Mouse (Mus musculus): ENCODE data around the gene Kxd1. TPM values are rescaled to one million over a fixed set of nuclear protein-coding genes. Genes with fewer than 3 reads are reported as not detected.
A peak's percentile ranks its signal among the peaks of the same experiment; 100 is the strongest.

Kxd1 gene
- polyA plus RNA-seq, 1 experiment from 2014 or later: 28.9 TPM

GRCm38 (mm10) chr8:70561357-70561756 is 33.6 kb upstream of the Kxd1 start:
- Histone ChIP-seq H3K9ac (0 out of 2 replicates have a peak overlapping the region, but pooled peaks have one; percentile 9), H3K4me1 (replicated peaks) (peaks cover 97% of the 10 kb centered on the region), H3K4me2 (no peak overlapping the region), H3K27ac (replicated peaks) (peak overlapping the region; percentile 64), H3K27me3 (no peaks in the 10 kb centered on the region), H3K4me3 (replicated peaks) (no peak overlapping the region), H3K36me3 (replicated peaks) (peaks cover 8% of the 10 kb centered on the region; the same call in 1 of the 2 replicates), H3K9me3 (replicated peaks) (no peaks in the 10 kb centered on the region)
- 27% methylated on average over 4 of the region's 4 CpGs for WGBS (ENCODE audit: insufficient replicate concordance)
- no peak for ATAC-seq (ENCODE audit: insufficient read depth)

- Histone ChIP-seq H3K9me3 (replicated peaks) (no peaks in the 10 kb centered on the region), H3K36me3 (replicated peaks) (peaks cover 8% of the 10 kb centered on the region; the same call in 1 of the 2 replicates), H3K27ac (replicated peaks) (peak overlapping the region; percentile 64), H3K4me1 (replicated peaks) (peaks cover 99% of the 10 kb centered on the region), H3K4me3 (replicated peaks) (no peak overlapping the region), H3K9ac (no peak overlapping the region), H3K27me3 (no peaks in the 10 kb centered on the region), H3K4me2 (no peak overlapping the region)
- no peak for ATAC-seq (ENCODE audit: insufficient read depth)
- 52% methylated on average over 3 of the region's 3 CpGs for WGBS (ENCODE audit: insufficient replicate concordance)
These were observed 32.8 kb upstream of the Kxd1 start for GRCm38 (mm10) chr8:70560564-70560963.

GRCm38 (mm10) chr8:70560096-70560495 is 32.3 kb upstream of the Kxd1 start:
- Histone ChIP-seq H3K9me3 (replicated peaks) (no peaks in the 10 kb centered on the region), H3K27ac (replicated peaks) (0 out of 2 replicates have a peak overlapping the region, but pooled peaks have one; percentile 64), H3K9ac (no peak overlapping the region), H3K27me3 (no peaks in the 10 kb centered on the region), H3K36me3 (replicated peaks) (peaks cover 8% of the 10 kb centered on the region; the same call in 1 of the 2 replicates), H3K4me2 (no peak overlapping the region), H3K4me3 (replicated peaks) (no peak overlapping the region), H3K4me1 (replicated peaks) (peaks cover 98% of the 10 kb centered on the region)
- ATAC-seq (ENCODE audit: insufficient read depth): no peak
- WGBS (ENCODE audit: insufficient replicate concordance): 39% methylated on average over 2 of the region's 2 CpGs

- Histone ChIP-seq H3K4me2 (no peak overlapping the region), H3K27me3 (no peaks in the 10 kb centered on the region), H3K4me3 (replicated peaks) (no peak overlapping the region), H3K4me1 (replicated peaks) (peaks cover 96% of the 10 kb centered on the region), H3K36me3 (replicated peaks) (peaks cover 8% of the 10 kb centered on the region; the same call in 1 of the 2 replicates), H3K9me3 (replicated peaks) (no peaks in the 10 kb centered on the region), H3K27ac (replicated peaks) (peak overlapping the region; percentile 53; the same call in 1 of the 2 replicates), H3K9ac (no peak overlapping the region)
- WGBS (ENCODE audit: insufficient replicate concordance): 56% methylated on average over 3 of the region's 3 CpGs
- no peak for ATAC-seq (ENCODE audit: insufficient read depth)
These were observed 31.2 kb upstream of the Kxd1 start for GRCm38 (mm10) chr8:70558983-70559382.

- Histone ChIP-seq H3K4me3 (replicated peaks) (no peak overlapping the region), H3K36me3 (replicated peaks) (peaks cover 8% of the 10 kb centered on the region; the same call in 1 of the 2 replicates), H3K4me1 (replicated peaks) (peaks cover 97% of the 10 kb centered on the region), H3K27ac (replicated peaks) (peak overlapping the region; percentile 53; the same call in 1 of the 2 replicates), H3K4me2 (no peak overlapping the region), H3K9ac (no peak overlapping the region), H3K9me3 (replicated peaks) (no peaks in the 10 kb centered on the region), H3K27me3 (no peaks in the 10 kb centered on the region)
- 15% methylated on average over 4 of the region's 4 CpGs for WGBS (ENCODE audit: insufficient replicate concordance)
- no peak for ATAC-seq (ENCODE audit: insufficient read depth)
These were observed 30.6 kb upstream of the Kxd1 start for GRCm38 (mm10) chr8:70558334-70558733.

GRCm38 (mm10) chr8:70555079-70555747 is 27.5 kb upstream of the Kxd1 start:
- peaks cover 7% of the 10 kb centered on the region; the same call in 1 of the 2 replicates for H3K36me3 ChIP-seq (replicated peaks)
- H3K9ac ChIP-seq: no peak overlapping the region
- no peaks in the 10 kb centered on the region for H3K9me3 ChIP-seq (replicated peaks)
- H3K27ac ChIP-seq (replicated peaks): peak overlapping the region; percentile 77
- H3K4me2 ChIP-seq: no peak overlapping the region; the same call in 1 of the 2 replicates
- WGBS (ENCODE audit: insufficient replicate concordance): 59% methylated on average over 4 of the region's 4 CpGs
- ATAC-seq (ENCODE audit: insufficient read depth): peak; percentile 51
- H3K27me3 ChIP-seq: no peaks in the 10 kb centered on the region
- no peak overlapping the region for H3K4me3 ChIP-seq (replicated peaks)
- peaks cover 93% of the 10 kb centered on the region for H3K4me1 ChIP-seq (replicated peaks)

GRCm38 (mm10) chr8:70553740-70554139 is 26.0 kb upstream of the Kxd1 start:
- H3K27ac ChIP-seq (replicated peaks): peak overlapping the region; percentile 77; the same call in 1 of the 2 replicates
- peaks cover 91% of the 10 kb centered on the region for H3K4me1 ChIP-seq (replicated peaks)

GRCm38 (mm10) chr8:70552836-70553235 is 25.1 kb upstream of the Kxd1 start:
- H3K27ac ChIP-seq (replicated peaks): 0 out of 2 replicates have a peak overlapping the region, but pooled peaks have one; percentile 1
- H3K4me3 ChIP-seq (replicated peaks): no peak overlapping the region
- peaks cover 7% of the 10 kb centered on the region; the same call in 1 of the 2 replicates for H3K36me3 ChIP-seq (replicated peaks)
- ATAC-seq (ENCODE audit: insufficient read depth): no peak
- no peaks in the 10 kb centered on the region for H3K27me3 ChIP-seq
- no peak overlapping the region for H3K9ac ChIP-seq
- no peak overlapping the region for H3K4me2 ChIP-seq
- WGBS (ENCODE audit: insufficient replicate concordance): 20% methylated on average over 1 of the region's 1 CpGs
- no peaks in the 10 kb centered on the region for H3K9me3 ChIP-seq (replicated peaks)
- peaks cover 91% of the 10 kb centered on the region for H3K4me1 ChIP-seq (replicated peaks)

More at GRCm38 (mm10) chr8:70553740-70554139, 26.0 kb upstream of the Kxd1 start:
- Histone ChIP-seq H3K9ac (no peak overlapping the region), H3K4me3 (replicated peaks) (no peak overlapping the region), H3K9me3 (replicated peaks) (no peaks in the 10 kb centered on the region), H3K36me3 (replicated peaks) (peaks cover 7% of the 10 kb centered on the region; the same call in 1 of the 2 replicates), H3K4me2 (no peak overlapping the region), H3K27me3 (no peaks in the 10 kb centered on the region)
- no peak for ATAC-seq (ENCODE audit: insufficient read depth)

- H3K9ac ChIP-seq: no peak overlapping the region
- no peak overlapping the region for H3K4me2 ChIP-seq
- no peak for ATAC-seq (ENCODE audit: insufficient read depth)
- H3K27me3 ChIP-seq: no peaks in the 10 kb centered on the region
- H3K4me3 ChIP-seq (replicated peaks): no peak overlapping the region
- peaks cover 3% of the 10 kb centered on the region; the same call in 1 of the 2 replicates for H3K36me3 ChIP-seq (replicated peaks)
- H3K27ac ChIP-seq (replicated peaks): peak overlapping the region; percentile 14; the same call in 1 of the 2 replicates
- H3K9me3 ChIP-seq (replicated peaks): no peaks in the 10 kb centered on the region
- H3K4me1 ChIP-seq (replicated peaks): peaks cover 88% of the 10 kb centered on the region
- WGBS (ENCODE audit: insufficient replicate concordance): 29% methylated on average over 3 of the region's 3 CpGs
These were observed 23.9 kb upstream of the Kxd1 start for GRCm38 (mm10) chr8:70551558-70552161.

GRCm38 (mm10) chr8:70549412-70550184 is 21.8 kb upstream of the Kxd1 start:
- H3K4me1 ChIP-seq (replicated peaks): peaks cover 89% of the 10 kb centered on the region
- no peak overlapping the region for H3K4me2 ChIP-seq
- H3K9ac ChIP-seq: no peak overlapping the region
- ATAC-seq (ENCODE audit: insufficient read depth): no peak
- no peaks in the 10 kb centered on the region for H3K27me3 ChIP-seq
- no peak overlapping the region for H3K27ac ChIP-seq (replicated peaks)
- peaks cover 3% of the 10 kb centered on the region; the same call in 1 of the 2 replicates for H3K36me3 ChIP-seq (replicated peaks)
- no peak overlapping the region for H3K4me3 ChIP-seq (replicated peaks)
- WGBS (ENCODE audit: insufficient replicate concordance): 55% methylated on average over 10 of the region's 10 CpGs
- no peaks in the 10 kb centered on the region for H3K9me3 ChIP-seq (replicated peaks)

- no peak overlapping the region for H3K4me3 ChIP-seq (replicated peaks)
- H3K4me2 ChIP-seq: no peak overlapping the region
- H3K9ac ChIP-seq: no peak overlapping the region
- 70% methylated on average over 6 of the region's 6 CpGs for WGBS (ENCODE audit: insufficient replicate concordance)
- no peak overlapping the region for H3K27ac ChIP-seq (replicated peaks)
- no peaks in the 10 kb centered on the region for H3K9me3 ChIP-seq (replicated peaks)
- peaks cover 90% of the 10 kb centered on the region for H3K4me1 ChIP-seq (replicated peaks)
- peaks cover 3% of the 10 kb centered on the region; the same call in 1 of the 2 replicates for H3K36me3 ChIP-seq (replicated peaks)
- H3K27me3 ChIP-seq: no peaks in the 10 kb centered on the region
- no peak for ATAC-seq (ENCODE audit: insufficient read depth)
These were observed 20.0 kb upstream of the Kxd1 start for GRCm38 (mm10) chr8:70547762-70548161.

Data from liver, embryonic 15.5 days (tissue).